Mouse (Mus musculus) G1E (cell line): ENCODE data around the gene Pxt1.

Experiments used
- CTCF ChIP-seq: IDR thresholded peaks from 2 replicates; pipeline ENCODE4 v1.5.1; 2012; ENCODE audit warnings: low read depth, low read length, inconsistent platforms, mixed read lengths
- GATA1 ChIP-seq: IDR thresholded peaks from 2 replicates; pipeline ENCODE4 v1.6.1; 2012; ENCODE audit warnings: borderline replicate concordance, low read length, inconsistent platforms, mixed read lengths
- GATA2 ChIP-seq: IDR thresholded peaks from 2 replicates; pipeline ENCODE4 v1.6.1; 2012; ENCODE audit warnings: low read depth, low read length, inconsistent platforms, borderline replicate concordance
- TAL1 ChIP-seq: conservative IDR thresholded peaks from 2 replicates; pipeline ENCODE4 v1.6.1; 2012; ENCODE audit warnings: low read depth, low read length, inconsistent platforms, mixed read lengths

DNA sequence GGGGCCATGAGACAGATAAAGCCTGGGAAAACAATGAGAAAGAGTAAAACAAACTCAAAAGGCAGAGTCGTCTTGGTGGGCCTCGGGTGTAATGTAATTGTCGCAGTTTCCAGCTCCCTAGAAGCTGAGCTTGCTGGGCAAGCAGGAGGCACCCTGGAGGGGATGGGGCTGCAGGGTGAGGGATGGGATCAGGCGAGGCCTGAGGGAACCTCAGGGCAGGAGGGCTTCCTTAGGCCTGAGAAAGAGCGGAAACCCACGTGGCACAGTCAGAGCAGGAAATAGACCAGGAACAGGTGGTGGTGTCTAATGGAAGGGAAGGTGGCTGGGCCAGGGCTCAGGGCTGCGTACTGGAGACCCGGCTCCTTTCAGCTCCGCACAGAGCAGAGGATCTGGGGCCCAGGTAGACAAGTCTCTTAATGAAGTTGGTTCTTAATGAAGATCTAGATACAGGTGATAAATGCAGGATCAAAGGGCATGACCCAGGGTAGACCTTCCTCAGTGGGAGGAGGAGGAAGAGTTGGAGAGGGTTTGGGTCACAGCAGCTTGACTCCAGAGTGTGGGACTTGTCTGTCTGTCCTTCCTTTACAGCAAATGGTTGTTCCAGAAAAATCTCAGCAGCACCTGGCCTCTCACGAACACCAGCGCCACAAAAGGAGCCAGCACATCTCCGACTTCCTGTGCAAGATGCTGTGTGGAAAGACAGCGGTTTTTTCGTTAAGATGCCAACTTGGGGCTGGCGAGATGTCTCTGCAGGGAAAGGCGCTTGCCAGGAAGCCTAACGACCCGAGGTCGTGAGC is 9.3 kb downstream of the Pxt1 start:
- no peak for TF ChIP-seq CTCF
- TF ChIP-seq GATA1: no peak
- TF ChIP-seq GATA2: no peak
- TF ChIP-seq TAL1: no peak
